Mouse (Mus musculus) kidney, postnatal 25 days (tissue): ENCODE results near the gene Gm3336.

Experiments
- DNase-seq, 2 experiments: peaks; one replicate each; pipeline ENCODE4 v3.0.0; 2021; ENCODE audit warnings: mixed read lengths in 2 of 2

Gene Gm3336

GRCm38 (mm10) chr8:70696019-70696885 lies 22.1 kb upstream of the Gm3336 start:
- DNase-seq, result peak; percentile 88 to 92

DNA sequence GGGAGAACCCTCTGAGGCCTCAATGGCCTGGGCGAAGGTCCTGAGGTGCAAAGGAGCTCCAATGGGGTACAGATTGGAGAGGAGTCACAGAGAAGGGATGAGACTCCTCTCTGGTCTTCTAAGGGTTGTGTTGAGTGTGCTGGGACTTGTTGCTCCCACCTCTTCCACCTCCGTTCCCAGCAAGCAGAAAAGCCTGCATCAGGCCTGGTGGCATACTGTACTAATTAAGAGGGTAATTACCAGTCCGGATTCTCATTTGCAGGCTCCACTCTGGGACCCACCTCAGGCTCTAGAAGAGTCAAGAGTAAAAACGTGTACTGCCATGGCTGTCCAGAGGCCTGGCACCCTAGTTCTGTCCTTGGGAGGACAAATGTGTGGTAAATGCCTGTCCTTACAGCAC lies 21.4 kb upstream of the Gm3336 start:
- DNase-seq, result no peak

DNA sequence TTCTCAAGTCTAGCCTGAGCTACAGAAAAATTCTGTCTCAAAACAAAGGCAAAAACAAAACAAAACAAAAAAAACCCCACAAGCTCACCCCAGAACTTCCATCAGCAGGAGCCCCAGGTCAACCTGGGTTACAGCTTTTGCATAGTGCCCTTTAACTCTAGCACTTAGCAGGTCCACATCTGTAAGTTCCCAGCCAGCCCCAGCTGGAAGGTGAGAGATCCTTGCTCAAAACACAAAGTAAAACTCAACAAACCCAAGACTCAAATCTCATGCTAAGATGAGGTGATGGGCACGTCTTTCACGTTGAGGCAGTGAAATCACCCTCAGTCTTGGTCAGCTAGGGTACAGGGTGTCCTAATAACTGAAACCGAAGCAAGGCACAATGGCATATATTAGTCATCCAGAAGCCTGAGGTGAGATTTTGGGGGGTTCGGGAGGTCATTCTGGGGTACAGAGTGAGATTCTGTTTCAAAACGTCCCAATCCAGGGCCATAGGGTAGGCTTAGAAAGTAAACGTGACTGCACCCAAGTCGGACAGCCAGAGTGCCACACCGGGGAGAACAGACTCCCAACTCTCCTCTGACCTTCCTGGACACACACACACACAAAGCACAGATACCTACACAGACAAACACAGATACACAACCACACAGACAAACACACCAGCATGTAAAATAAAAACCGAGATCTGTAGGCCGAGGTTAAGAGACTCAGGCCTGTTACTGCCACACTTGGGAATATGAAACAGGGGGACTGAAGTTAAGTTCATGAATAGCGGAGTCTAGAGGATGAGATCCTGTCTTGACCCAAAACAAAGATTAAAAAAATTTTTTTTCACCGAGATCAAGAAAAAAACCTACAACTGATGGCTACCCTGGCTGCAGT lies 20.7 kb upstream of the Gm3336 start:
- DNase-seq, result no peak

GRCm38 (mm10) chr8:70698310-70699109 lies 19.8 kb upstream of the Gm3336 start, which contains the start of gene Jund:
Gene Jund, plus strand, starts transcription at chr8:70698949.
- peak; percentile 99 to 100 for DNase-seq

DNA sequence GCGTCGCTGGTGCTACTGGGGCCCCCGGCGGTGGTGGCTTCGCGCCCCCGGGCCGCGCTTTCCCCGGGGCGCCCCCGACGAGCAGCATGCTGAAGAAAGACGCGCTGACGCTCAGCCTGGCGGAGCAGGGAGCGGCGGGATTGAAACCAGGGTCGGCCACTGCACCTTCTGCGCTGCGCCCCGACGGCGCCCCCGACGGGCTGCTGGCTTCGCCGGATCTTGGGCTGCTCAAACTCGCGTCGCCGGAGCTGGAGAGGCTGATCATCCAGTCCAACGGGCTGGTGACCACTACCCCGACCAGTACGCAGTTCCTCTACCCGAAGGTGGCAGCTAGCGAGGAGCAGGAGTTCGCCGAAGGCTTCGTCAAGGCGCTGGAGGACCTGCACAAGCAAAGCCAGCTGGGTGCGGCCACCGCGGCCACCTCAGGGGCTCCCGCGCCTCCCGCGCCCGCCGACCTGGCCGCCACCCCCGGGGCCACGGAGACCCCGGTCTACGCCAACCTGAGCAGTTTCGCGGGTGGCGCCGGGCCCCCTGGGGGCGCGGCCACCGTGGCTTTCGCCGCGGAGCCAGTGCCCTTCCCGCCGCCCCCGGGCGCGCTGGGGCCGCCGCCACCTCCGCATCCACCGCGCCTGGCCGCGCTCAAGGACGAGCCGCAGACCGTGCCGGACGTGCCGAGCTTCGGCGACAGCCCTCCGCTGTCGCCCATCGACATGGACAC lies 19.1 kb upstream of the Gm3336 start:
- DNase-seq, result peak in 1 of 2 experiments; percentile 56

DNA sequence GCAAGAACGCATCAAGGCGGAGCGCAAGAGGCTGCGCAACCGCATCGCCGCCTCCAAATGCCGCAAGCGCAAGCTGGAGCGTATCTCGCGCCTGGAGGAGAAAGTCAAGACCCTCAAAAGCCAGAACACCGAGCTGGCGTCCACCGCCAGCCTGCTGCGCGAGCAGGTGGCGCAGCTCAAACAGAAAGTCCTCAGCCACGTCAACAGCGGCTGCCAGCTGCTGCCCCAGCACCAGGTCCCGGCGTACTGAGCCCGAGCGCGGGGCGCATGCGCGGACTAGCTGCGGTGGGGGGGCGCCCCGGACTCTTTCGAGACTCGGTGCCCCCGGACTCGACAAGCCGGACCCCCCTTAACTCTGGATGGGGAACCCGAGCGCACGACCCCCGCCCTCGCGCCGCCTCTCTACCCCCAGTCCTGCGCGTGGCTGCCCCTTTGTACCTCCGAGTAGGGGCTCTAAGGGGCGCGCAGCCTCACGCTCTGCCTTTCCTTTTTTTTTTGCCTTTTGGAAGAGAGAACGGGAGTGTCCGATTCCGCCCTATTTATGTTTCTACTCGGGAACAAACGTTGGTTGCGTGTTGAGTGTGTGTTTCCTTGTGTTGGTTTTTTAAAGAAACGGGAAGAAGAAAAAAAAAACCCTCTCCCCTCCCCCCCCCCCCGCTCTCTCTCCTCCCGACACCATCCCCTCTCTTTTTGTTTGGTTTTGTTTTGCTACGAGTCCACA lies 18.3 kb upstream of the Gm3336 start:
- peak; percentile 80 to 89 for DNase-seq

DNA sequence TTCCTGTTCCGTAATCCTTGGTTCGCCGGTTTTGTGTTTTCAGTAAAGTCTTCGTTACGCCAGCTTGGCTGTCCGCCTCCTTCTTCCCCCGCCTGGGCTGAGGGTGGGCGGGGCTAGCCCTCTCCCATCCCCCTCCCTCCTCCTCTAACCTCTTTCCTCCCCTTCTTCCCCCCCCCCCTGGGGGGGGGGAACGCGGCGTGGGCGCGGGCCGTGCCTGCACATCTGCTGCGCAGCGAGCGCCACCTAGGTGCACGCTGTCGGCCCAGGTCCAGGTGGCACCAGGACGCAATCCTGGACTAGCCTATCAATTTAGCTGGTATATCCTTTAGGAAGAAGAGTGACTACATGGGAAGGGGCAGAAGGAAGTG lies 17.8 kb upstream of the Gm3336 start:
- peak; percentile 95 to 97 for DNase-seq

DNA sequence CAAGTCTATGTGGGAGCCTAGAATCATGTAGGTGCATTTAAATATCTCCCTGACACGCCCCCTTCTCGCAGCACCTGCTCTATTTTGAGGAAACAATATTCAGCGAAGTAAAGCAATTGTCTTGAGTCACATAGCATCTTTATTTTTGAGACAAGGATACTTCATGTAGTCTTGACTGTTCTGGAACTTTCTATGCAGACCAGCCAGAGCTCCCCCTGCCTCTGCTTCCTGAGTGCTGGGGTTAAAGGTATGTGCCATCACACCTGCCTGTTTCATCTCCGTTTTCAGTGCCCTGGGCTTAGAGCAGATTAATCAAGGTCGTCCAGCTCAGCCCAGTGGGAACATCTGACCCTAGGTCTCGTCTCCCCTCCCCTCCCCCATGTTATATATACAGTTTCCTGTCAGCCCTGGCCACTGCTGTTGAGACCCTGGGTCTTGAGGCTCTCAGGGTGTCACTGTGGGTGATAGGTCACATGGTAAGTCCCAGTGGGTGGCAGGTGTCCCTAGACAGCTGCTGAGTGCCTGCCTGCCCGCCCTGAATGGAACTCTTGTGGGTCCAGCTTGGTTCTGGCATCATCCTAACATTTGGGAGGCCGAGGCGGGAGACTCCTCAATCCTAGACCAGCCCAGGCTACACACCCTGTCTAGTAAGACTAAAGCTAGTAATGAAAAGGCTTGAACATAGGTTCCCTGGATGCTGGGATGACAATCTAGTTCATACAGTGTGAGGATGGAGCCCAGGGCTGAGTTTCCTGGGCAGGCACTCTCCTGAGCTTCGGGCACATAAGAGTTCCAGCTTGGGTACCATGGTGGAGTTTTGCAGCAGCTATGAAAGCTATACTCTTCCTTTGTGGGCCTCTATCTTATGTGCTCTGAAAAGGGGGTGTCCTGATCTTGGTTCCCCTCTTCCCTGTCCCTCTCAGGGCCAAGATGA lies 17.0 kb upstream of the Gm3336 start:
- no peak for DNase-seq

DNA sequence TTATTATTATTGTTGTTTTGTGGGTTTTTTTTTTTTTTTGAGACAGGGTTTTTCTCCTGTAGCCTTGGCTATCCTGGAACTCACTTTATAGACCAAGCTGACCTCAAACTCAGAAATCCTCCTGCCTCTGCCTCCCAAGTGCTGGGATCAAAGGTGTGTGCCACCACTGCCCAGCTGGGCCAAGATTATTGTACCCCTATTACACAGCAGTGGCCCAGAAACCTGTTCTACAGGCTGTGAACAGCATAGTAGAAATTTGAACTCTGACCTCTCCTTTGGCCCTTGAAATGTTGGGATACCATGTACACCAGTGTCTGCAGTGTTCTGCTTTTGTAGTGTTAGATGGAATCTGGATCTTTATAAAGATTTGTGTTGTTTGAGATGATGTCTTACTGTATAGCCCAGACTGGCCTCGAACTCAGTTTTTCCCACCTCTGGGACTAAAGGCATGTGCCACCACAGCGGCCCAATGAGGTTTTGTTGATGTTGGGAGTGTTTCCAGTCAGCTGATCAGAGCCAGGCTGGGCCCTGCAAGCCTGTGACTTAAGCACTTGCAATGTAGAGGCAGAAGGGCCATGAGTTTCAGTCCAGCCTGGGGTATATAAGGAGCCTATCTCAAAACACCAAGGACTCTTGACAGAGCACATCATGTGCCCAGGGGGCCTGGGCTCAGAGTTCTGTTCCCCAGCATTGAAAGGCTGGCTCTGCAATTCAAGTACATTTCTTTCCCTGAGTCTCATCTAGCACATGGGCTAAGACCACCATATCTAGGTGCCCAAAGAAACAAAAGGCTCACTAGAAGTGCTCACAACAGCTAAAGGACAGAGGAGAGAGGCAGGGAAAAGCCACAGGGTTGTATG lies 16.1 kb upstream of the Gm3336 start:
- DNase-seq, result no peak

GRCm38 (mm10) chr8:70702842-70703182 lies 15.5 kb upstream of the Gm3336 start:
- no peak for DNase-seq

DNA sequence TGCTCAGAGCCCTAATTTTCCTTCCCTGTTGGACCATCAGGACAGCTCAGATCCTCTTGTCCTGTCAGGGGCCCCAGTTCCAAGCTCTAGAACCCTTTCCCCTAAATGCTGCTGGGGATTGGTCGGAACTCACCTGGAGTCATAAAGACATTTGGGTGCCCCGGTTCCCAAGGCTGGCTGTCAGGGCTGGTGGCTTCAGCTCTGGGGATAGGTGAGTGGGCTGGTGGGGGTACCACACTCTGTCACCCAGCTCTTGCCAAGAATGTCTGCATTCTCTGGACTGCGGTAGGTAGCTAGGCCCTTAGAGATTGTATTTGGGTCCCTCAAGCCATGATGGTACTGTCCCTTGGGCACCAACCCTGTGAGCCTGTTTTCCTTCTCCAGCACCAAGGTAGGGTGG lies 15.1 kb upstream of the Gm3336 start, which contains the start of gene Iqcn:
Gene Iqcn, plus strand, starts transcription at position 171 of the 400 bp plus-strand sequence.
- no peak for DNase-seq

DNA sequence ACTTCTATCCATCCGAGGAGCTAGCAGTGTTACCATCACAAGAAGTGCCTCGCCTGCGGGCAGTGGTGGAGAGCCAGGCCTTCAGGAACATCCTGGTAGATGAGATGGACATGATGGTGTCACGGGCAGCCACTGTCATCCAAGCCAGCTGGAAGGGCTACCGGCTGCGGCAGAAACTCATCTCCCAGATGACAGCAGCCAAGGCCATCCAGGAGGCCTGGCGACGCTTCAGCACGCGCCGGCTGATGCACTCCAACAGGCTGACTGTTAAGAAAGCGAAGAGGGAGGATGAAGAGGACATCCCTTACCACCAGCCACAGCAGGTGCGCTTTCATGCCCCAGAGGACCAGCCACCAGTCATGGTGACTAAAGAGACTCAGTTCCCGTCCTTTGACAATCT lies 10.1 kb upstream of the Gm3336 start:
- DNase-seq, result no peak

GRCm38 (mm10) chr8:70709794-70710193 lies 8.5 kb upstream of the Gm3336 start:
- DNase-seq, result no peak

DNA sequence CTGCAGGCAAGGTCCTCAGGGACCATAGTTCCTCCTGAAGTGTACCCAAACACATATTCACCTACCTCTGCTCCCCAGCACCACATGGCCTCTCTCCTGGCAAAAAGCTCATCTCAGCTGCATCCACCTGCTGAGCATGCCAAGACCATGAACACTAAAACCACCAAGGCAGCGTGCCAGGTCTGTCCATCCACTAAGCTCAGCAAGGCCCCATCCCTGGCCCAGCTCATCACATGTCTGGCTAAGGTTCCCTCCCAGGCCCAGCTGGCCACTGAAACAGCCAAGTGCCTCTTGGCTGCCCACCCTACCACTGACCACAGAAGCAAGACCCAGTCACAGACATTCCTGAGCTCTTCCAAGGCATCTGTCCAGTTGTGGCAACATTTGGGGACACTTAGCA lies 8.0 kb upstream of the Gm3336 start:
- DNase-seq, result peak; percentile 57 to 71

GRCm38 (mm10) chr8:70711041-70711440 lies 7.3 kb upstream of the Gm3336 start:
- DNase-seq, result no peak

DNA sequence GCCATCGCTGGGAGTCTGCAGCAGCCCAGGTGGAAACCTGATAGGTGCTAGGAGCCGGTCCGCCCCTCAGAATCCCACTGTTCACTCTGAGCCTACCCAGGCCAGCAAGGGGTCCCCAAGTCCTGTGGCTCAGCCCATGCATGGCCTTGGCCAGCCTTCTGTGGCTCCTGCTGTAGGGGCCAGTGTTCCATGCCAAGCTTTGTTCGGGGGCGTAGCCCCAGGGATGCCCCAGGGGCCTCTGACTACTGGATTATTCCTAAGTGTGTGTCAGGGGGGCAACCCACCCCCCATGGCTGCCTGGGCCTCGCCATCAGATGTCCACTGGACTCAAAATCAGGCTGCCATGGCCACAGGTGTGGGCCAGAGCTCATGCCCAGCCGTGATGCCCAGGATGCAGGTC lies 4.4 kb upstream of the Gm3336 start:
- DNase-seq, result peak in 1 of 2 experiments; percentile 44

- no peak for DNase-seq
These were observed 3.3 kb upstream of the Gm3336 start for GRCm38 (mm10) chr8:70715086-70715485.

DNA sequence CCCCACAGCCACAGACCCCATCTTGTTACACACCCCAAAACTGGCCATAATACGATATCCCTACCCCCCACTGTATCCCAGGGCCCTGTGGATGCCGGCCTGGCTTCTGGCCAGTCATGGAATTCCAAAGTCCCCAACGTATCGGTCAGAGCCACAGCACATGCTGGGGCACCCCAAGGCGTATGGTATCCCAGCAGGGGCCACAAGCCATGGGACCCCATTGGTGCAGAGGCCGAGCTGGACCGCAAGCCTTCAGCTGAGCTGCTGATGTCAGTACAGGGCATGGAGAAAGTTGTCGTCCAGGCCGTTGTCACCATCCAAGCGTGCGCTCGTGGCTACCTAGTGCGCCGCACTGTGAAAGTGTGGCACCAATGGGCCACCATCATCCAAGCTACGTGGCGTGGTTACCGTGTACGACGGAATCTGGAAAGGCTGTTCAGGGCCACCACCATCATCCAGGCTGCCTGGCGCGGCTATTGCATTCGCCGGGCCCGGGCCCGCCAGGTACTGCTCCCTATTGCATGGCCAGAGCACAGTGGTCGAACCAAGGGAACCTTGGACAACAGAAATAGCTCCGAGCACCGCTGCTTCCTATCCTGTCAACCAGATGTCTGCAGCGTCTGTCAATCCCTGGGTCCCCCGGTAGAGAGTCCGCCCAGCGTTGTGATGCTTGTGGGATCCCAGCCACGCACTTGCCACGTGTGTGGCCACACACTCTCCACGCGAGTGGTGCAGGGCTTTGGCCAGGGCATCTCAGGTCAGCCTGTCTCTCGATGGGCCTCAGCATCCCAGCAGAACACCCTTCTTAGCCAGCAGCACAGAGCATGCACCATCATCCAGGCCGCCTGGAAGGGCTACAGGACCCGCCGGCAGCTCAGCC lies 1.6 kb upstream of the Gm3336 start:
- peak in 1 of 2 experiments; percentile 38 for DNase-seq
